Mouse (Mus musculus): ENCODE measurements around the gene Fgd5. TPM values are rescaled to one million over a fixed set of nuclear protein-coding genes. Genes with fewer than 3 reads are reported as not detected.
"Not testable (repeated sequence)": the region's sequence is repeated elsewhere in the genome, so short reads cannot be mapped to it uniquely, and the experiment has no call there.

Fgd5 gene
- total RNA-seq, 2 experiments from 2014 or later = 4.4 to 4.7 TPM

DNA sequence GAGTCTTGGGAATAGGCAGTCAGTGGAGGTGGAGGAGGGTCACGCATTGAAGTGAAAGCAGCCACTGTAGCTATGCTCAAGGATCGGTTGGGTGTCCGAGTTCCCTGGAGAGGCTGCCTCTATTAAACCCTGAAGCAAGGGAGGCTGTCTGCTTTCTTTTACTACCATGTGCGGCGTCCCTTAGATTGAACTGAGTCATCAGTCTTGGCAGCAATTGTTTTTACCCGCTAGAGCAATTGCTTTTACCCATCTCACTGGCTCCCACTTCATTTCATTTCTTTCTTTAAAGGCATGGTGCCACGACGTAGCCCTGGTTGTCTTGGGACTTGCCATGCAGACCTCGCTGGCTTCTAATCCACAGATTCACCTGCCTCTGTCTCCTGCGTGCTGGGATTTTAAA is 85.4 kb downstream of the Fgd5 start:
- peak; percentile 13 to 41 for DNase-seq (ENCODE audit: low spot score in 2 of 2)

DNA sequence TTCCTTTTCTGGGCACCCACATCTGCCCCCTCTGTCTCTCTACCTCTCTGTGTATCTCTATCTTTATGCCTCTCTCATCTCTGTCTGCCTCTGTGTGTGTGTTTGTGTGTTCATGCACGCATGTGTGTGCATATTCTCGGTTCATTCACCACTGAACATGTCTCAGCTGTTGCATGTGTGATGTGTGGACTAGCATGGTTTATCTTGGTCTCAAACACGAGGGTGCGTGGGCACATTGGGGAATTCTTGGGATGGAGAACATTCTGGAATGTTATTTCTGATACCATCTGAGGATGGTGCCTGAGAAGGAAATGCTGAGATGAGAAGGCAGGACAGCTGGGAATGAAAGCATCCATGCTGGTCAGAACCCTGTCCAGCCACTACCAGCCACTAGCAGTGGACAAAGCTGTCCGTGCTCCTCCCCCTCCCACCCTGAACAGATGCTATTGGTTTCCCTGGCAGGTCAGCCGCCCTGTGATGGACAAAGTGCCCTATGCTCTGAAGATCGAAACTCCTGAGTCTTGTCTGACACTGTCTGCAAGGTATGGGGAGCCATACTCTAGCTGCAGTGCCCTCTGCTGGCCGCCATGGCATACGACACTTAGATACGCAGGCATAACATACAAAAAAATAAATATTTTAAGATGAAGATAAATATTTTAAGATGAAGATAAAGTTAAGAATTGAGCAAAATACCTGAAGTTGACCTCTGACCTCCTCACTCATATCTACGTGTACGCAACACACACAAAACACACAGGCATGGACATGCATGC is 87.2 kb downstream of the Fgd5 start:
- DNase-seq (ENCODE audit: low spot score in 2 of 2) = peak in 1 of 2 experiments; percentile 51

DNA sequence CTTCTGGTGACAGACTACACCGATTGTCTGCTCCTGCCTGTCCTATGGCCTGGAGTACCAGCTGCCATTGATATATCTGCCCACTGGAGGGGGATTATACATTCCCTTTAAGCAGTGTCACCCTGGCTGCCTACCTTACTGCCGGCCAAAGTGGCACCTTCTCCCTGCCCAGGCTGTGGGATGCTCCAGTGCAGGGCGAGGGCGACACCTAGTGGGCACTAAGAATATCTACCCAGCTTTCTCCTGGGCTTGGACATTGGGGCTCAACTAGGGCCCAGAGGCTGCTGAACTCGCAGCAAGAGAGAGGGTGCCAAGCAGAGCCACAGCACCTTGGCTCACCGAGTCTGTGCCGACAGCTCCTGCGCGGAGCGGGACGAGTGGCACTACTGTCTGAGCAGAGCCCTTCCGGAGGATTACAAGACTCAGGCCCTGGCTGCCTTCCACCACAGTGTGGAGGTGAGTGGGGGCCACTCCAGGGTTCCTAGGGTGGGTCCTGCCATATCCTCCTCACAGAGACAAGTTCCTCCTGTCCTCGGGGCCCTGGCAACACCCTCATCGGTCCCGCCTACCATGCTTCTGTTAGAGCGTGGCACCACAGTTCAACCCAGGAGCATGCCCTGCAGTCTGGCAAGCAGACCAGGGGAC is 88.6 kb downstream of the Fgd5 start:
- DNase-seq (ENCODE audit: low spot score in 2 of 2) = peak; percentile 36 to 75

DNA sequence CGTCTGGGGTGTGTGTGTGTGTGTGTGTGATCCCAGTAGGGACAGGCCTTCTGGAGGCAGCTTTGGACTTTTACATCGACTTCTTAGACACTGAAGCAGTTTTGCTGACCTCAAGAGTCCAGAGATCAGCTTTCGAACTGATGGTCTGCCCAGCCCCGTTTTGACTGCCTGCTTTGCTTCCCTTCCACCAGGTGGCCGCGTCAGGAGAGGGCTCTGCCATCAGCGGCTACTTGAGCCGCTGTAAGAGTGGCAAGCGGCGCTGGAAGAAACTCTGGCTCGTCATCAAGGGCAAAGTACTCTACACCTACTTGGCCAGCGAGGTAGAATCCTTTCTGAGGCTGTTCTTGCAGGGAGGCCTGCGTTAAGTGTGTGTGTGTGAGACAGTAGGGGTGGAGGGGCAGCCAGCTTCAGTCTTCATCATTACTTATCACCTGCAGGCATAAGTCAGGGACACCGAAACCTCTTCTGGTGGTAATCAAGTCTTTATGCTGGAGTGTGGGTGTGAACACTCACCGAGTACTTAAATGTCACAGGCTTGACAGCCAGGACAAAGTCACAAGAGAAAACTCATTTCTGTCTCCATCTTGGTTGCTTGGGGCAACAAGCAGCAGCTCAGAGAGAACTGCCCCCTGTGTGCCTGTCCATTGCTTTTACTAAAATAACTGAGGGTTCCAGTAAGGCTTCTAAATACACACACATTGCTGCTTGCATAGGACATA is 92.6 kb downstream of the Fgd5 start:
- DNase-seq (ENCODE audit: low spot score in 2 of 2) = no peak

DNA sequence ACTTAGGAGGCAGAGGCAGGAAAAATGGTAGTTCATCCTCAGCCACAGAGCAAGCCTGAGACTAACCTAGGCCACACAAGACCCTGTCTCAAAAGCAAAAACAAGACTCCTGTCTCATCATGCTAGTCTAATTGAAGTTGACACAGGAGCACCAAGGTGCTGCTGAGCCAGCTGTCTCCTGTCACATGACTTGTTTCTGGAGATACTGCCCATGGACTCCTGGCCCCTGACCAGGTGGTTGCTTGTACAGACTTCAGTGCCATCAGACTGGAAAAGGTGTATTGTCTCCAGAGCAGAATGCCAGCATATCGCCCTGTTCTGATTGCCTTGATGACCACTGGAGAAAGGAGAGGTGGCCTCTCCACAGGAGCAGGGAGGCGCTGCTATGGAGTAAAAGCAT is 102.1 kb downstream of the Fgd5 start:
- DNase-seq (ENCODE audit: low spot score in 2 of 2) = no peak

DNA sequence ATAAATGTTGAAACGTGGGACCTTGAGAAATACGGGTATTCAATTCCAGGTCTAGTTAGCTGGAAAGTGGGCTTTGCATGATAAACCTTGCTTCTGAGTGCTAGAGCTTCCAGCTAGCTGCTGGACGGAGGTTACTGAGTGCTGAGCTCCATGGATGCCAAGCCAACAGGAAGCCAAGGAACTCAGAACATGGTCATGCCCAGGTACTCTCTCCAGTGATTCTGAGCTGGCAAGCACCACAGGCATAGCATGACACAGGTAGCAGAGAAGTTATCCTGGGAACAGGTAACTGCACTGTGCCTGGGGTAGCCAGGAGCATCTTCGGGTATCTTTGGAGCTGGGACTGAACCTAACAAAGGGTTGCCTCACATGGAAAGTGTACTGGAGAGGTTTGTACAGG is 104.1 kb downstream of the Fgd5 start:
- DNase-seq (ENCODE audit: low spot score in 2 of 2) = no peak

DNA sequence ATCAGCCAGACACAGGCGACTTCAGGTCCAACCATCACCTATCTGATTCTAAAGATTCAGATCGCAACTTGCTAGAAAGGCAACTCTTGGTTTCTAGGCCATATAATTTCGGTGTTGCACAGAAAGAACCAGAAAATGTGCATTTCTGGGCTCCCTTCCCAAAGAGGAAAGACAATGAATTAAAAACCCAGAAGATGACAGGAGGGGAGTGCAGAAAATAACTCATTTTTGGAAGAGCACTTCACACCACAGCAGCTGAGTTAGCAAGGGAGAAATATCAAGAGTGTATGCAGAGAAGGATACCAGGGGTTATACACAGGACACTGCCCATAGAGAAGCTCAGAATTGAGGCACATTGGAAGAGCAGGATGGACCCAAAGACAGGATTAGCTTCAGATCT is 106.3 kb downstream of the Fgd5 start:
- DNase-seq (ENCODE audit: low spot score in 2 of 2) = no peak

DNA sequence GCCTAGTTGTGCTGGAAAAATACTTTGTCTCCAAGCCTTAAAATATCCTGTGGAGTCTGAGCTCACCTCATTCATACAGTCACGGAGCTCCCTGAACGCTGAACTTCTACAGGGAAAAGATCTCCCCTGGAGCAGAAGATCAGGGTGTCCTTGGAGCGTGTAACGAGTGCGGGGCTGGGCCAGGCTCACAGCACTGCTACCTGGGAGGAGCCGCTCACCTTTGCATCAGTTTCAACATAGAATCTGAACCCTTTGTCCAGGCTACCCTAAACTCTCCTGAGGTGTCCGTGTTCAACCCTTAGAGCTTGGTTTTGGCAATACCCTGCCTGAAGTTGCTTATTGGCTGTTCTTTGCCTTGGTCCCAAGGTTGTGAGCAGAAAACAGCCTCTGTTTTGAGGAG is 110.5 kb downstream of the Fgd5 start:
- DNase-seq (ENCODE audit: low spot score in 2 of 2) = not testable (repeated sequence)

DNA sequence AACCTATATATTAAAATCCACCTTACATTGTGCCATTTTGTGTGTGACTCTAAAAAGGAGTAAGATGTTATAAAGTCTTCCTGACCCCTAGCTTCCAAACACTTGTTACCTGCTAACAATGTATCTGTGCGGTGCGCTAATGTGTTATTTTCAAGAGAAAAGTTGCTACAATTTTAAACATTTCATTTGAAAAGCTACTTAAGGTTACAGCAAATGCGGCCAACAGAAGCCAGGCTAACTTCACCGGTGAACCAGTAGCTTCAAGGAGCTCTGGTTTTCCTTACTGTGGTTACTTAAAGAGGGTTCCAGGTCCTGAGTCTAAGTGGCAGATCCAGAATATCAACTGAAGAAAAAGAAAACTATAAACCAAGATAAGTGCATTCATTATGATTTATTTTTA is 111.3 kb downstream of the Fgd5 start:
- no peak for DNase-seq (ENCODE audit: low spot score in 2 of 2)

DNA sequence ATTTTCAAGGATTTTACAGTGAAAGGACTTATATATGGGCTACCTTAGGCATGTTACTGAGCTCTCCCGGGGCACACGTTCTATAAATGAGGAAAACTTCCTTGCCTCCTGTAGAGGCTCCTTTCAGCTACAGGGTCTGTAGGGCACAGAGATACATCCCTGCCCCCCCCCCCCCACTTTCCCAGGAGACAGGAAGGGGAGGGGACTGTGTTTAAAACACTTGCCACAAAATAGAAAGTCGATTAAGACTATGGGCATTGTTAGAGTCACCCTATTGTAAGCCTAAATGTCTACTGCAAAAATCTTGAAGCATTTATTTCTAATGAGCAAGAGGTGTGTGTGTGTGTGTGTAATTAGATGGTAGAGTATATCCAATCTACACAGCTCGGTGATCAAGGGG is 111.8 kb downstream of the Fgd5 start:
- no peak for DNase-seq (ENCODE audit: low spot score in 2 of 2)

DNA sequence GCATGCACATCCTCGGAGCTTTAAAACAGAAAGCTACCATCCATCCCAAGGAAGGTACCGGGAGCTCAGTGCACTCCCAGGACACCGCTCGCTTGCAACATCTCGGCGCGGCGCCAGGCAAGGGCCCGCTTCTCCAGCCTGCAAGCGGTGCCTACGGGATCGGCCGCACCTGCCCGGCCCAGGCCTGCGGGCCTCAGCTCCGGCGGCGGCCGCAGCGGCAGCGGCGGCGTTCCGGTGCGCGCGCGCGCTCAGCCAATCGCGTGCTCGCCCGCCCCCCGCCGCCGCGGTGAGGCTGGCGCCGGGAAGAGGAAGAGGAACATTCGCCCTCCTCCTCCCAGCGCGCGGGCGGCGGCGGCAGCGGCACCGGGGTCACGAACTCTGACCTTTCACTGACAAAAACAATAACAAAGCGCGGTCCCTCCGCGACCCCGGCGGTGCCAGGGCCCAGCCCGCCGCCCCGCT is 112.5 kb downstream of the Fgd5 start, which contains the start of gene Nr2c2:
Nr2c2 (plus strand) TSS at position 261 of the 462 bp plus-strand sequence.
- peak; percentile 83 to 89 for DNase-seq (ENCODE audit: low spot score in 2 of 2)

DNA sequence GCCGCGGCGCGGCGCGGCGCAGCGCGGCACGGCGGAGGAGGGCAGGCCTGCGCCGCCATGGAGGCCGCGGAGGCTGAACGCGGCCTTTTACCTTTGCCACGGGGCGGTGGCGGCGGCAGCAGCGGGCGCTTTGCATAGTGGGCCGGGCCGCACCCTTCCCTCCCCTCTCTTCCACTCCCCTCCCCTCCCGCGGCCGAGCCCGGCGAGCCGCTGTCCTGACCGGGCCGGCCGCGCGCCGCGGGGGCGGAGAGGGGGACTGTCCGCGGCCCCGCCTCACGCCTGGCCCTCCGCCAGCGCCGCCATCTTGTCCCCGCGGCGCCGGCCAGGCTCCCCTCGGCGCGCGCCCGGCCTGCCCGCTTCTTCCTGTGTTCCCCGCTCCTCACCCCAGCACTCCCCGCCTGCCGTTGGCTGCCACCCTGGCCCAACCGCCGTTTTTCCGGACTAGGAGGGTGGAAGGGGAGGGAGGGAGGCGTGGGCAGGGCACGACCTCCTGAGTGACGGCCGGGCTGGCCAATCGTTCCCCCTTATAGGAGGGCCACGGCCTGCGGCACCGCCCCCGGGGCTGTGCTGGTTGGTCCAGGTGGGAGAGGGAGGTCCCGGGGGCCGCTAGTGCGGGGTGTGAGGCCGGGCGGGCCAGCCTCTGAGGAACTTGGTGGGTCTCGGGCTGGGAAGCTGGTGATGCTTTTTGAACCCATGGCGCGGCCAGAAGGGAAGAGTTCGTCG is 113.2 kb downstream of the Fgd5 start:
- peak; percentile 99 to 100 for DNase-seq (ENCODE audit: low spot score in 2 of 2)

DNA sequence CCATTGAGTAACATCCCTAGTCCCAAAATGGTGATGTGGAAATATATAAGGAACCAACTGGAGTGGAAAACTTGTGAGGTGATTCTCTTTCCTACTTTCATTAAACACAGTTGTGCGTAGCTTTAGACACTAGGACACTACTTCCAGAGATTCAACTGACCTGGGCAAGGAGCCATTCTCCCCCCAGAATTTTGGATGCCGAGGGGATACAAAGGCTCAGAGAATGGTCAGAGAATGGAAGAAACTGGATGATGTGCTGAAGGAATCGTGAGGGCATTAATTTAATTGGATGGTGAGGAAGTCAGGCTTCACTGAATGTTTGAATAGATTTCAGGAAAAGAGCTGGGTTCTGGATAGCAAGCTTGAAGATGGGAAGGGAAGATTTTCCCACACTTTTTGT is 114.1 kb downstream of the Fgd5 start:
- no peak for DNase-seq (ENCODE audit: low spot score in 2 of 2)

DNA sequence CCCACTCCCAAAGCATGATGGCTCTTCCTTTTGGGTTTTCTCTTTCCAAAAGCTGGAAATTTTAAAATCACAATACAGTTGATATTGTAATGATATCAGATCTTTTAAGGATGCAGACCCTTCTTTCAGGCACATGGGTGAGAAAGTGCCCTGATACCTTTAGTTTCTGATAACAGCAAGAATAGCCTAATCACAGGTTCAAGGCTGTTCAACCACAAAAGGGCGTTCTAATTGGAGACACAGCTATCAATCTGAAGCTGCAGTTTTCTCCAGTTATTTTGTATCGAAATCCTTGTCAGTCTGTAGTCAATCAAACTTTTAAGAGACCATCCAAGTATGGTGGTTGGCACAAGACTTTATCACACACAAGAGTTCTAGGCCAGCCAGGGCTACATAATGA is 115.2 kb downstream of the Fgd5 start:
- DNase-seq (ENCODE audit: low spot score in 2 of 2) = no peak

DNA sequence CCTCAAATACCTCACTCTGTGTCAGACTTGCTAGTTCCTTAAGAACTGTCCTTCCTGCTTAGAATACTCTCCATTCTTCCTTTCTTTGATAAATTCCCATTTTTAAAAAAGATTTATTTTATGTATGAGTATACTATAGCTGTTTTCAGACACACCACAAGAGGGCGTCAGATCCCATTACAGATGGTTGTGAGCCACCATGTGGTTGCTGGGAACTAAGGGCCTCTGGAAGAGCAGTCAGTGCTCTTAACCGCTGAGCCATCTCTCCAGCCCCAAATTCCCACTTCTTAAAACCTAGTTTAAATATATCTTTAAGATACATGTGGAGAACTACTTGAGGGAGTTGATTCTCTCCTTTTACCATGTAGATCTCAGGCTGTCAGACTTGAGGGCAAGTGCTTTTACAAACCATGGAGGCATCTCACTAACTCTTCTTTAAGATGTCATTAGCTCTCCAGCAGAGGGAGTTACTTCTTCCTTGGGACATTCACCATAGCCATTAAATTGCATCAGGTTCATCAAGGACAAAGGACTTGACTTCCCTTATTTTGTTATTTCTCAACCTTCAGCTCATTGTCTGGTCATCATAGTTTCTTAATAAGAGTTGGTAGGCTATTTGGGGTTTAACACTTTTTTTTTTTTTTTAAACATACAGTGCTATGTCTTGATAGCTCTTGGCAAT is 122.1 kb downstream of the Fgd5 start:
- no peak for DNase-seq (ENCODE audit: low spot score in 2 of 2)

DNA sequence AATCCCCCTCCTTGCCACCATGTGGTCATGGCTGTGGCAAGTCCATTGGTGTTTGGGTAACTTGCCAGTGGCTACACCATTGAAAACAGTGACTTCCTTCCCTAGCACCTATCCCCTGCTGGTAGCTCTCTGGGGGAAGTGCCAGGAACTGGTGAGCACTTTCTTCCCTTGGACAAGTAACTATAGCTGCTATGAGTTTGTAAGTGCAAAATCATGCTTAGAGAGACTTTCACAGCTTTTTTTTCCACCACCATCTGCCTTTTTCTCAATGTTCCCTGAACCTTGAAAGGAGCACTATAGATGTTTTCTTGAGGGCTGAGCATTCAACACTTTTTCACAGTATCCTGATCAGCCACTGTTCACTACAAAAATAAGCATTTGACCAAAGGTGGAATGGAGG is 145.9 kb downstream of the Fgd5 start:
- no peak for DNase-seq (ENCODE audit: low spot score in 2 of 2)

Other genes with a start within 250 kb of the Fgd5 start
- gene Grip2, start 151.6 kb upstream of the Fgd5 start, total RNA-seq (2021) = 1 to 10 TPM; 7.0 to 8.6 TPM
- gene Ccdc174, start 100.8 kb upstream of the Fgd5 start, total RNA-seq (2021) = 10 to 100 TPM; 21.4 to 22.5 TPM
- 1 to 10 TPM; 1.7 TPM for gene 4930590J08Rik, start 76.1 kb upstream of the Fgd5 start, total RNA-seq (2021)
- 10 to 100 TPM; 82.1 to 88.0 TPM for gene Nr2c2, start 112.5 kb downstream of the Fgd5 start, total RNA-seq (2021)
- gene Mrps25, start 205.2 kb downstream of the Fgd5 start, total RNA-seq (2021) = 10 to 100 TPM; 48.5 to 54.5 TPM
- 10 to 100 TPM; 36.0 to 42.1 TPM for gene Rbsn, start 236.0 kb downstream of the Fgd5 start, total RNA-seq (2021)

Measured in layer of hippocampus, adult 18-20 months (tissue).